Mouse (Mus musculus): Measurements from ENCODE around the gene Pilrb1.

The Pilrb1 gene

DNA sequence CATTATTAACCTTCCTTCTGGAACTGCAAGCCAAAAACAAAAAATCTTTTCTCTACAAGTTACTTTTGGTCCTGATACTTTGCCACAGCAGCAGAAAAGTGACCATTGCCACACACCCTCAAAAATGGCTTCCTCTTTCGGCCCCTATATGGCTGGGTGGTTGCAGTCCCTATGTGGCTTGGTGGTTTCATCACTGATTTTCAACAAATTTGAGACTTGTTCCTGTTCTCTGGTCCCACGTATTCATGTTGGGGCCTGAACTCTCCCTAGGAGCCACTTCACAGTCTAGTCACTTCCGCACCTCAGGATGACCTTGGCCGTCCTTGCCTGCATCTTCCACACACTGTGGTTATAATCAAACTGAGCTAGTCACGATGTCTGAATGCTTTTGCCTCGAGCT is 29.2 kb downstream of the Pilrb1 start:
- DNase-seq (ENCODE audit: low spot score in 2 of 2) = no peak

DNA sequence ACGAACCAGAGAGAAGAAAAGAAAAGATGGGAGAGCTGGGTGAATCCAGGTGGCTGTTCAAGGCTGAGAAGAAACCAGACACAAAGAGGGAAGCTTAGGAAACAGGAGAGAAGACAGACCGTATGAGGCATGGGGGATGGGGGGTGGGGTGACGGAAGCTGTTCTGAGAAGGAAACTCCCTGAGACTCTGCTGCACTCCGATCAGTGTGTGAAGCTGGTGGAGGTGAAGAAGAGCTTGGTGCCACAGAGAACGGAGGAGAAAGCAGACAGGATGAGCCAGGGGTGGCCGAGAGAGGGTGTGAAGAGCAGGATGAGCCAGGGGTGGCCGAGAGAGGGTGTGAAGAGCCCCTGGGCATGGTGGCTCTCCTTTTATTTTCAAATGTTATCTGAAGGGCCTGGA is 31.5 kb downstream of the Pilrb1 start:
- no peak for DNase-seq (ENCODE audit: low spot score in 2 of 2)

DNA sequence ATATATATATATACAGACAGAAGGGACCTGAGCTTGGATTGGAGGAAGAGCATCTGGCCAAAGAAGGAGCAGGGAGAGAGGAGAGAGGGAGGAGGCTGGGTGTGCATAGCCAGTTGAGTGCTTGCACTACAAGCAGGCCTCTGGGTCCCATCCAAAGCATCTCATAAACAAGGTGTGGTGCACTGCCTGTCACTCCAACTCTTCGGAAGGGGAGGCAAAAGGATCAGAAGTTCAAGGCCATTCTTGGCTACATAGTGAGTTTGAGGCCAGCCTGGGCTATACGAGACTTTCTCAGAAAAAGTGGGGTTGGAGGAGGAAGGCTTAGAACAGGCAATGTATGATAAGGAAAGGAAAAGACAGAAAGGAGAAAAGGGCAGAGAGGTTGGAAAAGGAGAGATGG is 31.9 kb downstream of the Pilrb1 start:
- DNase-seq (ENCODE audit: low spot score in 2 of 2) = no peak

DNA sequence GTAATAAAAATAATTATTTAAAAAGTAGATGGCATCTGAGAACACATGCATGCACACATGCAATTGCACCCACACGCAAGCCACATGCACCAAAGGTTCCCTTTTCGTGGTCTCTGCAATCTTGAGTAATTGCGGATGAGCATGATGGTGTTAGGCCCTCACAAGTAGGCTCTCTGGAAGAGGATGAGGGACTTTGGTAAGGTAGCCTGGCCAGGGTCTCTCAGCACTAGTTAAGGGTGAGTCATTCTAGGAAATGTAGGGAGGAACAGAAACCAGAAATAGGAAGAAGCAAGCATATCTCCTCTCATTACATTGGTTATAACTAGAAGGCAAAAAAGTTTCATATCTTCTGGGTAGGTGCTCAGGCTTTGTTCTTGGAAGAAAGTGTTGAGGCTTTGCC is 32.9 kb downstream of the Pilrb1 start:
- no peak for DNase-seq (ENCODE audit: low spot score in 2 of 2)

DNA sequence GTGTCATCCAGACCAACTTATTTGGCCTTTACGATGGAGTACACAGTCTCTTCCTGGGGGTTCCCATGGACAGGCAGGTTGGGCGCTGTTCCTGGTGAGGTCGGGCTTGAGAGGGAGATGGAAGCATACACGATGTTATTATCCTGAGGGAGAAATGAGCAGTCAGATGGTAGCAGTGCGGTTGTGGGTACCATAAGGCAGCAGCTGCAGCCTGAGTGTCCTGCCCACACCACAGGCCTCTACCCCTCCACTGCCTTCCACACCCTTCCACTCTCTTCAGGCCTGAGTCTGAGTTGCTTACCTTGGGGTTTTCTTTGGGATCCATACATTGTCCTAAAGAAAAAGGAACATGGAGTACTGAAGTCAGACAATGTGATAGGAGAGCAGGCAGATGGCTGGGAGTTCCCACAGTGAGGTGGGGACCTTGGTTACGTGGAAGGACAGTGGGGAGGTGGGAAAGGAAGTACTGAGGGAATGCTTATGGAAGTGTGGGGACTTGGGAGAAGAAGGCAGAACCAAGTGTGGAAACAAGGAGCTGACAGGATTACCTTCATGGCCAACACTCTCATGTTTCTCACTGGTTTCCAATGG is 34.4 kb downstream of the Pilrb1 start:
- DNase-seq (ENCODE audit: low spot score in 2 of 2) = no peak

DNA sequence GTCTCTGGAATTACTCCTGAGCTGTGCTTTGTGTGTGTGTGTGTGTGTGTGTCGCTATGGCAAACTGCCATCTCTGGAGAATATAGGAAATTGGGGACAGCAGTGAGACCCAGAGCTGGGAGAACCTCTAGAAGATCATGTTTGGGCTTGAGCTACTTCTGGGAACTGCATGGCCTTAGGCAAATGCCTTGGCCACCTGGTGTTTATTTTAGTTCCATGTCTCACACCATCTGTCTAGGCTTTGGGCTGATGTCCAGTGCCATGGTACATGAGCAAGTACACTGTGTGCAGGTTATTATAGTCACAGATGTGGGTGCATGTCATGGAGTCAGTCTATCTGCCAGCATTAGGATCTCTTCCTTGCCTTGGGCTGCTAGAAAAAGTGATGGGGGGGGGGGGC is 35.3 kb downstream of the Pilrb1 start:
- no peak for DNase-seq (ENCODE audit: low spot score in 2 of 2)

DNA sequence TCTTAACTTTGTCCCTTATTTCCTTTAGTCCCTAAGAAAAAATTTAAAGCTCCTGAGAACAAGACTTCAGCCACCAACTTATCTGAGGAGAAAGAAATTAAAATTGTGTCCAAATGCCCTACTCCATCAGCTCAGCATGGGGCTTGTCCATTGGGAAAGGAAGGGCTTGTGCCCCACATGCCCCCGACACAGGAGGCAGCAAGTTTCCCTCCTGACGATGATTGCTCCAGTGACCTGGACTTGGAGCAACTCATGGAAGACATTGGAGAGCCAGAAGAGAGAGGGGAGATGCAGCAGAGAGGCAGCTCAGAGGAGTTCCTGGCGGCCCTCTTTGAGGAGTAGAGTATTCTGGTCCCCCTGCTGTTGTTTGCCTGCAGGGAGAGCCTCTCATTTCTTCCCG is 35.8 kb downstream of the Pilrb1 start:
- DNase-seq (ENCODE audit: low spot score in 2 of 2) = no peak

DNA sequence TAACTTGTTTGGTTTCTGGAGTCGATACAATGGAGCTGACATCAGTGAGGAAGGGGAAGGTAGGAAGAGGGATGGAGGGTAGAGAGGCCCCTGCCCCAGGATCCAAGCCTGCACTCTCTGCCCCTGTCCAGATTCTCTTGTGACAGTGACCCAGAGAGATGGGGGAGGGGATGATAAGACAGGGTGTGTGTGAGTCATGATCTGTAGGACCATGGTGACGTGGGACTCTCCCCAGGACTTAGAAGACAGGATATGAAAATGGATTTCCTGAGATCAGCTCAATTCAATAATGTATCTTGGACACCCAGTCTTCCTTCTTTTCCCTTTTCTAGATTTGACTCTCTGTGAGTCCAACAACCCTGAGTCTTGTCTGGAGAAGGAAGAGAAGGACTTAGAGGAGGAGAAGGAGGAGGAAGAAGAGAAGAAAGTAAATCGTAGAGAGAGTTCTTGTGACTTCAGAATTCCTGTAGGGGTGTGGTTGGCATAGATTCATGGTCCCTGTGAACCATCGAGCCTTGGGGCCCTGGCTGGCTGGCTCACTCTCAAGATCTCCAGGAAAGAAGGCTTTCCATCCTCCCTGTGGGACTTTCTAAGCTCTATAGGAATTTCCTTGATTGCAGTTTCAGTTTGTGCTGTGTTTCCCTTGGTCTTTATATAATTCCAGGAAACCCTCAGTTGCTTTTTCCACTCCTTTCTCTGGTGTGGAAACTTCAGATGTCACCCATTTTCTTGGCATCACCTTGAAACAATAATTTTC is 40.3 kb downstream of the Pilrb1 start:
- no peak for DNase-seq (ENCODE audit: low spot score in 2 of 2)

DNA sequence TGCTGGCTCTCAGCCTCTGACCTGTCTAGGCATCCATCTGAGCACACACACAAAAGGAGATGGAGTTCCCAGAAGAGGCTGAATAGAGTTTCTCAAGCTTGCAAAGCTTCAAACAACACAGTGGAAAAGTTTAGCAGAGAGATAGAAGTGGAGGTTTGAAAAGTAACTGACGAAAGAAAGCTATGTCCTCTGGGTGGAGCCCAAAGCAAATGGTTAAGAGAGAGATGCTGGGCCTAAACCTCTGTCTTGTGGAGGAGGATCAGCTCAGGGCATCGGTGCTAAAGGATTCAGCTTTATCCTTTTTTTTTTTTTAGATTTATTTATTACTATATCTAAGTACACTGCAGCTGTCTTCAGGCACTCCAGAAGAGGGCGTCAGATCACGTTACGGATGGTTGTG is 49.6 kb downstream of the Pilrb1 start:
- no peak for DNase-seq (ENCODE audit: low spot score in 2 of 2)

DNA sequence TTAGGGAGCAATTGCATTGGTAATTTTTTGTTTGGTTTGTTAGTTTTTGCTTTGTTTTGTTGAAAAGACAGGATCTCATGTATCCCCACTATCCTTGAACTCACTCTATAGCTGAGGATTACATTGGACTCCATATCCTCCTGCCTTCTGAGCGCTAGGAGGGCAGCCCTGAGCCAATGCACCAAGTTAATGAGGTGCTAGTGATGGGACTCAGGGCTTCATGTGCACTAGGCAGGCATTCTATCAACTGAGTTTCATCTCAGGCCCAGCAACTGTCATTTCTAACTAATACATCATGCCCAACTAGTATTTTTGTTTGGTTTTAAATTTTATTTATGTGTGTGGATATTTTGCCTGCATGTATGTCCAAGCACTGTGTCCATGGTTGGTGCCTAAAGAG is 51.7 kb downstream of the Pilrb1 start:
- no peak for DNase-seq (ENCODE audit: low spot score in 2 of 2)
